Mouse (Mus musculus) lung, adult 10 weeks (tissue): ENCODE measurements around the gene Ripply2. TPM values are rescaled to one million over a fixed set of nuclear protein-coding genes. Genes with fewer than 3 reads are reported as not detected.

Source experiments
- polyA plus RNA-seq: library from polyadenylated mRNA; stranded (reverse); fragments of 350-450 nt; fragmentation: Illumina TruSeq; extraction: RNeasy Lipid Tissue Mini Kit (QIAGEN cat#74804); gene quantifications from one replicate; pipeline ENCODE4 v1.2.3, GENCODE M21; 2014; ENCODE audit warnings: low read depth, low replicate concordance; ENCODE audit not compliant: insufficient read depth

The Ripply2 gene
- not detected for polyA plus RNA-seq

GRCm38 (mm10) chr9:87015288-87015937, at the start of gene Ripply2:
Gene Ripply2 (plus strand): TSS chr9:87015537.

DNA sequence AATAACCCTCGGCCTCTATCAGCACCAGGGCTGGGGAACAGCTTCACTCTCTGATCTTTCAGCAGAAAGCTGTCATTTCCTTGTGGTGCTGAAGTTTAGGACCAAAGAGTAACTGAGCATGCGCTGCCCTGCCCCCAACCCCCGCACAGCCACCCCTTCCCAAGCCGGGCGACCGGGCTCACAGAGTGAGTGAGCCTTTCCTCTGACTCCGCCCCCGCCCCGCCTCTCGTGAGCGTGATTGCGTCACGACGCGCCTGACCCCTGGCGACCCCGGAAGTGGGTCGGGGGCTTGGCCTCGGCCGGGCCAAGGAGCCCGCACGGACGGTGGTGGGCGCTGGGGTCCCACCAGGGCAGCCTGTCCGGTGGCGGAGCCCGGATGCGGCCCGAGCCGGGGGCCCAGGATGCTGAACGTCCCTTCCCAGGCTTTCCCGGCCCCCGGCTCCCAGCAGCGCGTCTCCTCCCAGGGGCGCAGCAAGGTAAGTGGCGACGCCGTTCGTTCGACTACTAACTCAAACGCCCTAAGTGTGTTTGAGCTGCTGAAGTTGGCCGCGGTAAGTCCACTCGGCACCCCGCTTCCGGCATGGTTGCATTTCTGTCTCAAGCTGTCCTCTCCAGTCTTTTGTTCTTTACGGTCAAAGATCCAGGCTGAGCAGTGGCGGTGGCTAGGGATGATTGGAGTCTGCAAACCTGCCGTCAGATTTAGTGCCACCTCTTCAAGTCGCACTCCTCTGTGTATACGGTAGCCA, 6.6 kb downstream of the Ripply2 start, which contains the start of gene Cyb5r4:
Gene Cyb5r4 (plus strand): TSS at position 237 of the 746 bp plus-strand sequence.

Other genes with a start within 250 kb of the Ripply2 start
- gene Snap91, start 134.9 kb upstream of the Ripply2 start, polyA plus RNA-seq, result 0.33 TPM
- 40.5 TPM for gene Cyb5r4, start 6.5 kb downstream of the Ripply2 start, polyA plus RNA-seq
- gene Mrap2, start 128.8 kb downstream of the Ripply2 start, polyA plus RNA-seq, result not detected
- gene Cep162, start 240.0 kb downstream of the Ripply2 start, polyA plus RNA-seq, result 1.5 TPM